Mouse (Mus musculus): ENCODE data around the gene Zfp970.
"Not testable (repeated sequence)": the region's sequence is repeated elsewhere in the genome, so short reads cannot be mapped to it uniquely, and the experiment has no call there.

GRCm38 (mm10) chr2:177517746-177518145 is 53.2 kb downstream of the Zfp970 start:
- not testable (repeated sequence) for TF ChIP-seq POLR2A (IDR thresholded peaks at IDR 0.05; ENCODE audit: control insufficient read depth, low read depth, low read length); CTCF (IDR thresholded peaks at IDR 0.05; ENCODE audit: control insufficient read depth, insufficient read depth, insufficient replicate concordance, low read depth, low read length)

All from testis, adult 2 months (tissue).